Mouse (Mus musculus) CD4-positive naive resting alpha-beta T cell, adult 76 days (primary cell): ENCODE measurements around the gene Cep170. TPM values are rescaled to one million over a fixed set of nuclear protein-coding genes. Genes with fewer than 3 reads are reported as not detected.

ENCODE experiments used
- total RNA-seq: library from RNA; stranded (reverse); gene quantifications from one replicate; pipeline ENCODE4 v1.2.4, GENCODE M21; 2023

Gene Cep170
- 20.6 TPM for total RNA-seq

GRCm38 (mm10) chr1:176814036-176814420 is at the start of gene Cep170:
Gene Cep170 (minus strand): TSS chr1:176814067.

GRCm38 (mm10) chr1:176814591-176815062 is 760 bp upstream of the Cep170 start, which contains the start of gene Sdccag8:
Gene Sdccag8 (plus strand): TSS chr1:176814660.

Other genes starting within 250 kb of the Cep170 start
- gene Sdccag8, start 593 bp upstream of the Cep170 start, total RNA-seq = 13.2 TPM